Mouse (Mus musculus) limb, embryonic 14.5 days (tissue): ENCODE data around the gene Zdhhc14. TPM values are rescaled to one million over a fixed set of nuclear protein-coding genes. Genes with fewer than 3 reads are reported as not detected.
A peak's percentile ranks its signal among the peaks of the same experiment; 100 is the strongest.

Experiments used
- ATAC-seq: fragments of 200-750 bp; cut with Nextera tagmentation; 2 replicates; pipeline ENCODE4 v1.8.0; 2017; ENCODE audit warnings: low read depth, moderate number of reproducible peaks, moderate TSS enrichment; ENCODE audit not compliant: low FRiP score
- DNase-seq: peaks from one replicate; pipeline ENCODE4 v3.0.0-alpha.2; 2015; ENCODE audit warnings: low spot score
- H3K27ac ChIP-seq: fragments of 300-500 bp; sonication (generic); replicated peaks from 2 replicates; pipeline ENCODE4 v1.5.1; 2014; ENCODE audit warnings: low read depth, mild to moderate bottlenecking, low read length, moderate library complexity, mixed read lengths
- H3K27me3 ChIP-seq: fragments of 300-500 bp; sonication (generic); 2 replicates; pipeline ENCODE4 v1.6.1; 2014; ENCODE audit warnings: low read length, mixed read lengths; ENCODE audit not compliant: control insufficient read depth, insufficient read depth
- H3K36me3 ChIP-seq: fragments of 300-500 bp; sonication (generic); 2 replicates; pipeline ENCODE4 v1.6.1; 2014; ENCODE audit warnings: mild to moderate bottlenecking, low read length, moderate library complexity, mixed read lengths; ENCODE audit not compliant: control insufficient read depth, insufficient read depth
- H3K4me1 ChIP-seq: fragments of 300-500 bp; sonication (generic); 2 replicates; pipeline ENCODE4 v1.6.1; 2014; ENCODE audit warnings: antibody characterized with exemption, low read length, mixed read lengths; ENCODE audit not compliant: control insufficient read depth, insufficient read depth
- H3K4me2 ChIP-seq: fragments of 300-500 bp; sonication (generic); replicated peaks from 2 replicates; pipeline ENCODE4 v1.6.1; 2014; ENCODE audit warnings: low read depth, mild to moderate bottlenecking, low read length, moderate library complexity; ENCODE audit not compliant: severe bottlenecking
- H3K4me3 ChIP-seq: fragments of 300-500 bp; sonication (generic); replicated peaks from 2 replicates; pipeline ENCODE4 v1.5.1; 2014; ENCODE audit warnings: low read length
- H3K9ac ChIP-seq: fragments of 300-500 bp; sonication (generic); 2 replicates; pipeline ENCODE4 v1.6.1; 2014; ENCODE audit warnings: mild to moderate bottlenecking, low read depth, low read length, moderate library complexity; ENCODE audit not compliant: severe bottlenecking
- H3K9me3 ChIP-seq: fragments of 300-500 bp; sonication (generic); 2 replicates; pipeline ENCODE4 v1.6.1; 2016; ENCODE audit warnings: low read length; ENCODE audit not compliant: control insufficient read depth
- POLR2A ChIP-seq: fragments of 200-500 bp; IDR thresholded peaks from 2 replicates; pipeline ENCODE4 v1.8.0; 2012; ENCODE audit warnings: inconsistent platforms, mild to moderate bottlenecking, moderate library complexity, borderline replicate concordance; ENCODE audit not compliant: insufficient read depth, insufficient read length; ENCODE audit errors: extremely low read depth
- WGBS: fragments of 180-500 bp; shearing (Covaris S2); extraction: QIAGEN DNeasy Blood & Tissue Kit; methylation state at CpG from one replicate; pipeline ENCODE4 v1.1.7; 2014; 5-methylcytosine and 5-hydroxymethylcytosine counted together
- polyA plus RNA-seq, 2 experiments: library from polyadenylated mRNA; depleted of rRNA in 1 of 2; stranded (reverse) in 1 of 2; unstranded in 1 of 2; fragments of >200 nt; fragmentation: Nextera tagmentation in 1 of 2; extraction: Ambion mirVana in 1 of 2; gene quantifications; 2 replicates each; pipeline versions ENCODE4 v1.2.1 to v1.2.3; 2012 to 2014

Gene Zdhhc14
- polyA plus RNA-seq, 2 experiments = 3.0 to 4.3 TPM

- no peak for ATAC-seq
Measured at GRCm38 (mm10) chr17:5493161-5493771, 909 bp downstream of the Zdhhc14 start.

GRCm38 (mm10) chr17:5493809-5494208 is 1.5 kb downstream of the Zdhhc14 start:
- TF ChIP-seq POLR2A = no peak
- no peak for ATAC-seq
- Histone ChIP-seq H3K4me3 (peak overlapping the region; percentile 74), H3K4me2 (peak overlapping the region; percentile 100), H3K9ac (peak overlapping the region; percentile 62), H3K9me3 (no peaks in the 10 kb centered on the region), H3K27ac (no peak overlapping the region), H3K36me3 (no peaks in the 10 kb centered on the region), H3K27me3 (peaks cover 11% of the 10 kb centered on the region; the same call in 1 of the 2 replicates), H3K4me1 (peaks cover 9% of the 10 kb centered on the region)
- WGBS = 24% methylated on average over 4 of the region's 4 CpGs
- DNase-seq = no peak

More at GRCm38 (mm10) chr17:5493161-5493771, 909 bp downstream of the Zdhhc14 start:
- TF ChIP-seq POLR2A = no peak
- Histone ChIP-seq H3K27me3 (peaks cover 11% of the 10 kb centered on the region; the same call in 1 of the 2 replicates), H3K9ac (peak overlapping the region; percentile 62), H3K4me1 (peaks cover 9% of the 10 kb centered on the region), H3K9me3 (no peaks in the 10 kb centered on the region), H3K4me2 (peak overlapping the region; percentile 100), H3K36me3 (no peaks in the 10 kb centered on the region), H3K27ac (no peak overlapping the region), H3K4me3 (peak overlapping the region; percentile 74)
- WGBS = 6% methylated on average over 30 of the region's 53 CpGs
- no peak for DNase-seq

- TF ChIP-seq POLR2A = no peak
- 93% methylated on average over 7 of the region's 7 CpGs for WGBS
- H3K4me2 ChIP-seq = peak overlapping the region; percentile 100; the same call in 1 of the 2 replicates
Measured at GRCm38 (mm10) chr17:5494832-5495231, 2.5 kb downstream of the Zdhhc14 start.

GRCm38 (mm10) chr17:5497695-5498094 is 5.3 kb downstream of the Zdhhc14 start:
- H3K4me2 ChIP-seq = no peak overlapping the region
- H3K4me3 ChIP-seq = no peak overlapping the region
- no peak for ATAC-seq
- no peaks in the 10 kb centered on the region for H3K9me3 ChIP-seq
- no peak for TF ChIP-seq POLR2A
- 78% methylated on average over 8 of the region's 8 CpGs for WGBS
- DNase-seq = no peak
- H3K9ac ChIP-seq = no peak overlapping the region
- peaks cover 11% of the 10 kb centered on the region; the same call in 1 of the 2 replicates for H3K27me3 ChIP-seq
- peaks cover 9% of the 10 kb centered on the region for H3K4me1 ChIP-seq
- no peaks in the 10 kb centered on the region for H3K36me3 ChIP-seq
- H3K27ac ChIP-seq = no peak overlapping the region

More at GRCm38 (mm10) chr17:5494832-5495231, 2.5 kb downstream of the Zdhhc14 start:
- Histone ChIP-seq H3K36me3 (no peaks in the 10 kb centered on the region), H3K4me3 (peak overlapping the region; percentile 11; the same call in 1 of the 2 replicates), H3K27ac (no peak overlapping the region), H3K9me3 (no peaks in the 10 kb centered on the region), H3K27me3 (peaks cover 11% of the 10 kb centered on the region; the same call in 1 of the 2 replicates), H3K4me1 (peaks cover 9% of the 10 kb centered on the region), H3K9ac (no peak overlapping the region)
- ATAC-seq (no peak), DNase-seq (no peak)

GRCm38 (mm10) chr17:5498996-5499395 is 6.6 kb downstream of the Zdhhc14 start:
- no peaks in the 10 kb centered on the region for H3K9me3 ChIP-seq
- H3K9ac ChIP-seq = no peak overlapping the region
- no peak overlapping the region for H3K27ac ChIP-seq
- DNase-seq (no peak), ATAC-seq (no peak)
- no peak overlapping the region for H3K4me3 ChIP-seq
- no peak for TF ChIP-seq POLR2A
- H3K4me2 ChIP-seq = no peak overlapping the region
- no peaks in the 10 kb centered on the region for H3K36me3 ChIP-seq
- H3K4me1 ChIP-seq = peaks cover 3% of the 10 kb centered on the region; the same call in 1 of the 2 replicates
- 85% methylated on average over 4 of the region's 4 CpGs for whole genome bisulfite sequencing
- H3K27me3 ChIP-seq = peaks cover 4% of the 10 kb centered on the region; the same call in 1 of the 2 replicates
